Mouse (Mus musculus) megakaryocyte, embryonic 14.5 days (primary cell): ENCODE results near the gene Ddx5.

ENCODE experiments used
- FLI1 ChIP-seq: IDR thresholded peaks from 2 replicates; pipeline ENCODE4 v1.6.1; 2012; ENCODE audit warnings: low read length, inconsistent platforms, mixed read lengths
- GATA1 ChIP-seq: IDR thresholded peaks from 3 replicates; pipeline ENCODE4 v1.6.1; 2012; ENCODE audit warnings: mixed read lengths, low read length, inconsistent platforms, borderline replicate concordance

DNA sequence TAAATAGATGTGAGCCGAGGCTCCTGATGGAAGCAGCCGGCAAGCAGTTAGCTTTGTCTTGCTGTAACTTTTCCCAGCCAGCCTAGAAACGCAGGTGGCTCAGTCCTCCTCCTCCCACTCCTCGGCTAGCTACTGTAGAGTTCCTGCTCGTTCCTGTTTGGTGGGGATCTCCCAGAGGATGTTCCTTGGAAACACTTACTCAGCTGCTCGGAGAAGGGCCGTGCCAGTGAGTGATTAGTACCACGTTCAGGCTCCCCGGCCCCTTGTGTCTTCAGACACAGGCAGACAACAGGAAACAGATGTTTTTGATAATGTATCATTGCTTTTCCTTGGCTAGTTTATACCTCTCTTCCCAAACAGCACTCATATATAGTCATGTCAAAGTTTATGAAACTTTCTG, 6.7 kb upstream of the Ddx5 start:
- TF ChIP-seq GATA1 (no peak), FLI1 (no peak)
